Mouse (Mus musculus) cerebellum, adult 11 months (tissue): Measurements from ENCODE around the gene Sin3b.
A peak's percentile ranks its signal among the peaks of the same experiment; 100 is the strongest.
"Not testable (repeated sequence)": the region's sequence is repeated elsewhere in the genome, so short reads cannot be mapped to it uniquely, and the experiment has no call there.

ENCODE experiments used
- DNase-seq: peaks from one replicate; pipeline ENCODE4 v3.0.0; 2022

Gene Sin3b

GRCm38 (mm10) chr8:72722769-72723650, at the start of gene Sin3b:
Sin3b (plus strand) TSS chr8:72723285.
- DNase-seq = peak; percentile 91

- DNase-seq = no peak
These were observed 48.9 kb upstream of the Sin3b start for GRCm38 (mm10) chr8:72674184-72674583.

GRCm38 (mm10) chr8:72676436-72676835, 46.6 kb upstream of the Sin3b start:
- no peak for DNase-seq

DNA sequence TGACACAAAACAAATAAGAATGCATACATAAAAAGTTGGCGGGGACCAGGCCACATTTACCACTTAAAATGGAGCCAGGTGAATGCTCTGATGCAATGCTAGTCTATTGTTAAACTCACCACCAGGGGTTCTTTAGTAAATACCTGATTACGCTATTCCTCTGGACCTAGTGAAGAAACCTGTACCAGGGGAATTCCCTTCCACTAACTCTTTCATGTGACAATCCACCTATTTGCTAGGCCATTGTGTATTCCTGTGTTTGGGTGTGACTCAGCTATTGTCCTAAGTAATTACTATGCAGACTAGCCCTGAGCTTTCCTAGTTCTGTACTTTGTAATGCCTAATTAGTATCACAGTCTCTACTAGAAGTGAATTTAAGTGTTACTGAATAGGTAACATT, 46.2 kb upstream of the Sin3b start:
- not testable (repeated sequence) for DNase-seq

DNA sequence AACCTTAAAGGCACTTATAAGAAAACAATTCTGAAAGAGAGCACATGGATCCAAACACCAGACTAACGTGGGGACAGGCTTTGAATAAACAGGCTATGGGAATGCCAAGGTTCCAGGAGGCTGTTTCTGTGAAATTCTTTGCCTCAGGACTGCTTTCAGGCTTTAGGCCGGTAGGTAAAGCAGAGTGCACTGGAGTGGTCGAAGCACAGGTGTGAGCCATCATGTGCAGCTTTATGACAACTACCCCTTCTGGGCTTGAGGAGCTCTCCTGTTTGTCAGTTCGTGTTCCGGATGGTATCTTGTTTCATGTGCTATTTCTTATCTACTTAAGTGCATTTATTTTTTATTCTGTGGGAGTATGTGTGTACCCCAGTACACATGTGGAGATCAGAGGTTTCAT, 45.8 kb upstream of the Sin3b start:
- DNase-seq = no peak

DNA sequence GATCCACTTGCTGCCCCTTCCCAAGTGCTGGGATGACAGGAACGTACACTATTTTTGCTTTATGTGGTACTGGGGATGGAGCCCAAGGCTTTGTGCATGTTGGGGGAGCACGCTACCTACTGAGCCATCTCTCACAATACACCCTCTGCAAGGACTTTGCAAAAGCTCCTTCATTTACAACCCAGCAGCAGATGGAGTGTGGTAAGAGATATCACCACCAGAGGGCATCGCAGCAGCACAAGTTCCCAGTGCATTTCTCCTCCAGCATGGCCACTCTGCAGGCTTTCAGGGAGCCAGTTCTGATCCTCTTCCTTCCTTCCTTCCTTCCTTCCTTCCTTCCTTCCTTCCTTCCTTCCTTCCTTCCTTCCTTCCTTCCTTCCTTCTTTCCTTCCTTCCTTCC, 43.0 kb upstream of the Sin3b start:
- DNase-seq = peak; percentile 37

- no peak for DNase-seq
These were observed 40.9 kb upstream of the Sin3b start for GRCm38 (mm10) chr8:72682051-72682687.

DNA sequence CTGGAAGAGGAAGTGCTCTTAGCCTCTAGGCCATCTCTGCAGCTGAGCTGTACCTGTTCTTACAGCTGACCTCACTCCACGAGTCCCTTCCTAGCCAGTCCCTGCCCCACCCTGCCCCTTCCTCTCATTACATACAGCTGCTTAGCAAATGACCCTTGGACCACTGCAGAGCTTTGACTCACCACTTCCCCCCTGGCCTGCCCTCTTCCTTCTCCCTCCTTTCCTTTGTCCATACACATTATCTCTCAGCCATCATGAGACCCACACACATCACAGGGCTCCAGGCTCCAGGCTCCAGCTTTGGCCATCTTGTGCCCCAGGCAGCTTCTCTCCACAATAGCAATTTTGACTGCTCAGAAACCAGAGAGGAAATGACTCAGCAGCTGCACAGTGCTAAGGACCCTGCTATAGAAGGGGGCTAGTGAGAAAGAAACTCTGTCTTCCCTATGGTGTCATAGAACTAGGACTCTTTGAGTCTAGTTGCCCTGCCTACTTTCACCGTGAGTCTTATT, 40.0 kb upstream of the Sin3b start:
- no peak for DNase-seq

- DNase-seq = not testable (repeated sequence)
These were observed 39.4 kb upstream of the Sin3b start for GRCm38 (mm10) chr8:72683572-72684099.

DNA sequence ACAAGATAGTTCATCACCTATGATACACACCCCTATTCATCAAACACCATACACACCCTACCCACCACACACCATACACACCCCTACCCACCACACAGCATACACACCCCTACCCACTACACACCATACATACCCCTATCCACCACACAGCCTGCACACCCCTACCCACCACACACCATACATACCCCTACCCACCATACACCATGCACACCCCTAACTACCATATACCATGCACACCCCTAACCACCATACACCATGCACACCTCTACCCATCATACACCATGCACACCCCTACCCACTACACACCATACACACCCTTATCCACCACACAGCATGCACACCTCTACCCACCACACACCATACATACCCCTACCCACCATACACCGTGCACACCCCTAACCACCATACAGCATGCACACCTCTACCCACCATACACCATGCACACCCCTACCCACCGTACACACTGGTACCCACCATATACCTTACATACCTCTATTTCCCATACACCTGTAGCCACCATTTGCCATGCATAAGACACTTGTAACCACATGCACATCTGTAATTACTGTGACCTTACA, 24.6 kb upstream of the Sin3b start:
- DNase-seq = no peak

DNA sequence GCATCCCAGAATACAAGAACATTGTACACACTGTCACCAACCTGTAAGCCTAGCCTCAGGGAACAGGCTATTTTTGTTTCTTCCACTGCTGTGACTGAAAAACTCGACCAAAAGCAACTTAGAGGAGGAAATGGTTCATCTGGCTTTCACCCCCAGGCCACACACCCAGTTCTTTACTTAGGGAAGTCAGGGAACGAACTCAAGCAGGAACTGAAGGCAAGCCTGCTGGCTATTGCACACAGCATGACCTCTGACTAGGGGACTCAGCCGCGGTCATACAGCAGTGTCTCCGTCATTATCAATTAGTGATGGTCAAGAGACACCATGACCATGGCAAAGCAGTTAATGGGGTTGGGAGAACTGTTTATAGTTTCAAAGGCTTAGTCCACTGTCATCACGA, 10.5 kb upstream of the Sin3b start:
- no peak for DNase-seq

DNA sequence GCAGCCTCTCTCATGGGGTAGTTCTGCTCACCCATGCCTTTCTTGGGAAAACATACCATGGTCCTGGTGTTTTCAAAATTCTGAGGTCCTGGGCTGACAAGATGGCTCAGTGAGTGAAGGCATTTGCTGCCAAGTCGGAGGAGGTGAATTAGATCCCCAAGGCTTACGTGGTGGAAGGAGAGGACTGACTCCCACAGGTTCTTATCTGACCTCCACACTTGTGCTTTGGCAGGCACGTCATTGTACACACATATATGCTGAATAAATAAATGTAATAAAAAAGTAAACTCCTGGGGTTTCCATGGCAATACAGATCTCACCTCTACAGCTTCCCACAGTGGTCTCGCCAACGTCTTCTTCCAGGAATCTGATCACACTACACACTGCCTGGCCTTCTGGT, 6.5 kb upstream of the Sin3b start:
- DNase-seq = no peak

DNA sequence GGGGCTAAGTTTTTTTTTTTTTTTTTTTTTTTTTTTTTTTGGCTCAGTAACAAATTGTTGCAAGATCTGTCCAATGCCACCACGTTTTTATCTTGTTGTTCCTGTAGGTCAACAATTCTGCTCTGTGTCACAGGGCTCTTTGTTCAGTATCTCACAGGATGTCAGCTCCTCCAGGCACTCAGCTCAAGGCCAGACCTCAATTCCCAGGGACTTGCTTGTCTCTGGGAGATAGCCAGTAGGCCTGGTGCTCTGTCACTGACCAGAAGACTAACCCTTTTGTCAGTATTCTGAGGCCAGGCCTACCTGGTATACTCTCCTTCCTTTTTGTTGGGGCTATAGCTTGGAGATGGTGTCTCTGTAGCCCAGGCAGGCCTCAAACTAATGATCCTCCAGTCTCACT, 2.5 kb upstream of the Sin3b start:
- DNase-seq = no peak

- no peak for DNase-seq
These were observed 541 bp downstream of the Sin3b start for GRCm38 (mm10) chr8:72723651-72724001.

- DNase-seq = no peak
These were observed 5.6 kb downstream of the Sin3b start for GRCm38 (mm10) chr8:72728636-72729035.

DNA sequence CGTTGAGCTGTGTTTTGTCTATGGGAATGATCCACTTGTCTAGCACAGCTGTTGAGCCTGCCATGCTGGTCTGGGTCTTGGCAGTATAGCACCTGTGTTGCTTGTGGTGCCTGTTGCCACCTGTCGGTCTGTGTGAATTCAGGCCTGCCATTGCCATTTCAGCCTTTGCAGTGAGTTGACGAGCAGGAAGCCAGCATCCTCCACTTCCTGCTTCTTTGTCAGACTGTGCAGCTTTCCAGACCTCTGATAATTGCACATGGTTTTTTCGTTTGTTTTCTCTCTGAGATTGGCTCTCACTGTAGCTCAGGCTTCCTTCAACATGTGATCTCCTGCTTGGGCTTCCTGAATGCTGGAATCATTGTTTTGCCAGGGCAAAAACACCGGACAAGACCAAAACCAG, 11.9 kb downstream of the Sin3b start:
- no peak for DNase-seq

GRCm38 (mm10) chr8:72736868-72737267, 13.8 kb downstream of the Sin3b start:
- no peak for DNase-seq

GRCm38 (mm10) chr8:72746061-72746460, 23.0 kb downstream of the Sin3b start:
- DNase-seq = peak; percentile 29

GRCm38 (mm10) chr8:72749846-72750245, 26.8 kb downstream of the Sin3b start:
- no peak for DNase-seq

GRCm38 (mm10) chr8:72750266-72750665, 27.2 kb downstream of the Sin3b start:
- no peak for DNase-seq

DNA sequence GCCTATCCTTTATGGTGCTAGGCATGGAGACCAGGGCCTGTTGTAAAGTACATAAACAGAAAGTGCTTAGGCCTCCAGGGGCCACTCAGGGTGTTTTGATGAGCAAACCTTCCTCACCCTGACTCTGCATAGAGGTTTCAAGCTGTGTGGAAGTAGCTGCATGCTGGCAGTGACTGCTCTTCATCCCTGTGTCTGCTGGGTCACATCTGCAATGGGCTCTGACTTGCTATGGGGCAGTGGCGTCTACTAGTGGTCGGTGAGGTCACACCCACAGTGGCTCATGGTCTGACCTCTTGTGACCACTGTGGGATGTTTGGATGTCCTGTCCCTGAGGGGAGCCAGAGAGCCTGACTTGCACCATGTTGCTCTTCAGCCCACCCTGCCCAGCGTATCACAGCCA, 28.0 kb downstream of the Sin3b start:
- no peak for DNase-seq

DNA sequence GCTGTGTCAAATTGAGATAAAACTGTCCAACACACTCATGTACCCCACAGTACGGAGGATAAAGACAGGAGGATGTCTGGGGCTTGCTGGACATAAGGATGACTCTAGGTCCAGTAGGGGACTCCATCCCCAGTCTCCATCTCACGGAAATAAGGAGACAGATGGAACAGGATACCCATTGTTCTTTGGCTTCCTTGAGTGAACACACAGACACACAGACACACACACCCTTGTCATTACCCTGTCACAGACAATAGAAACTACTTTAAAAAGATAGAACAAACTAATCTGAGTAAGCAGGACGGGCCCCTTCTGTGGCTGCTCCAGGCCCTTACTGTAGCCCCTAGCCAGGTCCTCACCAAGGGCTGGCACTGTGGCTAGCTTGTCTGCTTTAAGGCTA, 29.2 kb downstream of the Sin3b start:
- DNase-seq = no peak

GRCm38 (mm10) chr8:72753165-72753564, 30.1 kb downstream of the Sin3b start:
- no peak for DNase-seq

- DNase-seq = no peak
These were observed 30.7 kb downstream of the Sin3b start for GRCm38 (mm10) chr8:72753781-72754180.
